Comparison of ENCODE assay signal across 11 mouse cellular contexts in the genomic region with DNA sequence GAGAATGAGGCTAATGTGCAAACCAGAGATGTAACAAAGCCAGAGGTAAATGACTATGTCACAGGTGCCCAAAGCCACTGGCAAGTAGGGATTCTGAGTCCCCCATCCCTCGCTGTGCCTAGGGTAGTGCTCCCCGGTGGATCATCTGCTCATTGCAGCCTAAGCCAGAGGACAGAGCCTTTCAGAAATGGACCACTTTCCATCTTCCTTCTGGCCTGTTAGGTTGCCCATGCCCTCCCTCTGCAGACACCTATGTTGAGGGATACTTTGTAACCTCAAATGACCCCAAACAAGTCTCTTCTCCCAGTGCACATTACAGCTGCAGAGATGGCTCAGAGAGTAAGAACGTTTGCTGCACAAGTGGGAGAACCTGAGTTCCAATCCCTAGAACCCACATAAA.
DNase-seq lines count a peak whose midpoint lies in the region; ATAC-seq lines count a peak whose summit lies in the region.
"Had no signal": no experiment of that assay in that cellular context is flagged by ENCODE, and none has a peak within 500 bp of the region (broad histone marks: within the 10 kb centered on the region; RNA-seq: fewer than 3 reads in every experiment).

No protein-coding gene starts in this region.

- H3K9ac ChIP-seq in heart, embryonic 11.5 days (ENCODE audit: low read depth, low read length): no peak overlapping the region
- H3K9ac ChIP-seq in liver, embryonic 13.5 days: no peak overlapping the region
- no peak overlapping the region for H3K9ac ChIP-seq in stomach, embryonic 16.5 days (ENCODE audit: low read length)
- H3K9ac ChIP-seq: neural tube, embryonic 15.5 days had no signal

- WGBS in heart, embryonic 11.5 days (ENCODE audit: insufficient replicate concordance): 54% methylated on average over 3 of the region's 3 CpGs
- 37% methylated on average over 3 of the region's 3 CpGs for WGBS in liver, embryonic 13.5 days (ENCODE audit: insufficient replicate concordance)
- WGBS in stomach, embryonic 16.5 days: 66% methylated on average over 3 of the region's 3 CpGs

- peak overlapping the region; percentile 52 for H3K27ac ChIP-seq in heart, embryonic 11.5 days (ENCODE audit: low read depth, low read length)
- H3K27ac ChIP-seq in liver, embryonic 13.5 days: peak overlapping the region; percentile 48; the same call in 1 of the 2 replicates
- H3K27ac ChIP-seq in stomach, embryonic 16.5 days (ENCODE audit: low read length): peak overlapping the region; percentile 74

- no peak overlapping the region for H3K4me3 ChIP-seq in heart, embryonic 11.5 days (ENCODE audit: low read depth, low read length)
- no peak overlapping the region for H3K4me3 ChIP-seq in liver, embryonic 13.5 days (replicated peaks)
- no peak overlapping the region for H3K4me3 ChIP-seq in stomach, embryonic 16.5 days (replicated peaks; ENCODE audit: low read length)
- H3K4me3 ChIP-seq: neural tube, embryonic 15.5 days had no signal

- no peaks in the 10 kb centered on the region for H3K36me3 ChIP-seq in heart, embryonic 11.5 days (ENCODE audit: control insufficient read depth, insufficient read depth, low read length)
- H3K36me3 ChIP-seq in liver, embryonic 13.5 days: no peaks in the 10 kb centered on the region
- H3K36me3 ChIP-seq in stomach, embryonic 16.5 days (ENCODE audit: control insufficient read depth, insufficient read depth, low read length): no peaks in the 10 kb centered on the region
- H3K36me3 ChIP-seq: neural tube, embryonic 15.5 days had no signal

- H3K4me2 ChIP-seq in heart, embryonic 11.5 days: no peak overlapping the region
- H3K4me2 ChIP-seq in liver, embryonic 13.5 days: no peak overlapping the region
- H3K4me2 ChIP-seq in stomach, embryonic 16.5 days (ENCODE audit: low read depth, low read length): no peak overlapping the region
- H3K4me2 ChIP-seq: neural tube, embryonic 15.5 days had no signal

- ATAC-seq in heart, embryonic 11.5 days (replicated peaks; ENCODE audit: insufficient number of reproducible peaks, low FRiP score, low TSS enrichment): no peak
- ATAC-seq in liver, embryonic 13.5 days (ENCODE audit: low read depth): peak; percentile 16; the same call in 1 of the 2 replicates
- no peak for ATAC-seq in stomach, embryonic 16.5 days (ENCODE audit: insufficient read depth, low FRiP score)

- H3K27me3 ChIP-seq in heart, embryonic 11.5 days (ENCODE audit: control insufficient read depth, insufficient read depth, low read length): no peaks in the 10 kb centered on the region
- H3K27me3 ChIP-seq in liver, embryonic 13.5 days: no peaks in the 10 kb centered on the region
- H3K27me3 ChIP-seq in stomach, embryonic 16.5 days (ENCODE audit: control insufficient read depth, insufficient read depth, low read length): no peaks in the 10 kb centered on the region
- H3K27me3 ChIP-seq: neural tube, embryonic 15.5 days had no signal

- peaks cover 23% of the 10 kb centered on the region for H3K4me1 ChIP-seq in heart, embryonic 11.5 days (ENCODE audit: control insufficient read depth, insufficient read depth, low read length)
- H3K4me1 ChIP-seq in liver, embryonic 13.5 days (replicated peaks): peaks cover 34% of the 10 kb centered on the region
- H3K4me1 ChIP-seq in stomach, embryonic 16.5 days (ENCODE audit: control insufficient read depth, insufficient read depth, low read length): peaks cover 36% of the 10 kb centered on the region

- intact Hi-C loops in heart, postnatal 10 days (cut with DNase I): loop anchor here (1.0 to 10.0 kb wide), 7 partner anchors 37 to 289 kb away; no protein-coding TSS in a partner anchor

- no peaks in the 10 kb centered on the region for H3K9me3 ChIP-seq in heart, embryonic 11.5 days (replicated peaks; ENCODE audit: control insufficient read depth, low read length)
- H3K9me3 ChIP-seq in liver, embryonic 13.5 days (replicated peaks): no peaks in the 10 kb centered on the region
- H3K9me3 ChIP-seq in stomach, embryonic 16.5 days (replicated peaks; ENCODE audit: control insufficient read depth, low read length): no peaks in the 10 kb centered on the region
- H3K9me3 ChIP-seq: neural tube, embryonic 15.5 days had no signal

- DNase-seq in heart, postnatal 10 days: no peak
- peak; percentile 17 for DNase-seq in thymus, postnatal 14 days
- DNase-seq in thymus, postnatal 10 days (ENCODE audit: low spot score in 2 of 2): no peak
- DNase-seq in liver, embryonic 13.5 days: no peak
- no peak for DNase-seq in spleen, postnatal 10 days (ENCODE audit: low spot score in 2 of 2)
- no peak for DNase-seq in left cerebral cortex, adult 18-20 months (ENCODE audit: low spot score in 2 of 2)
- DNase-seq: cerebellum, adult 11-12 months; gastrocnemius, postnatal 25 days had no signal
